Mouse (Mus musculus) embryonic fibroblast, embryonic 13.5 days (primary cell): ENCODE data around the gene Oas3.

Experiments used
- CTCF ChIP-seq: IDR thresholded peaks from 2 replicates; pipeline ENCODE4 v1.5.1; 2011; ENCODE audit warnings: mild to moderate bottlenecking, control low read depth, low read length, moderate library complexity, borderline replicate concordance; ENCODE audit not compliant: insufficient read depth
- POLR2A ChIP-seq: IDR thresholded peaks from 2 replicates; pipeline ENCODE4 v1.6.1; 2011; ENCODE audit warnings: low read depth, mild to moderate bottlenecking, control low read depth, low read length, moderate library complexity

DNA sequence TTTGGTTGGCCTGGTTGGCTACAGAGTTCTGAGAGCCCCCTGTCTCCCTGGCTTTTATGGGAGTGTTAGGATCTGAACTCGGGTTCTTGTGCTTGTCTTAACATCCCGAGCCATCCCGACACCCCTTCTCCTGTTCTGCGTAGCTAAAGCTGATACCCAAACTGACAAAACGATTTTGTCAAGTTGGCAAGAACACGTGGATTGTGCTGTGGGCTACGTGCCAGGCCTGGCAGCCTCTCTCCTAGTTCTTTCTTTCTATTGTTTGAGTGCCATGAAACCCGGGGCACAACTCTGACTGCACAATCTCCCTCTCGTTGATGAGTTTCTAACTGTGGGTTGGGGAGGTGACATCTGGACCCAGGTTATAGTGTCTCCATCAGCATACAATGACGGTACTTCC, 48.1 kb downstream of the Oas3 start:
- TF ChIP-seq CTCF (no peak), POLR2A (no peak)
